Mouse (Mus musculus): ENCODE results near the gene Eprs.

The Eprs gene

GRCm38 (mm10) chr1:185358211-185358610 is 4.6 kb upstream of the Eprs start:
- in situ Hi-C loops (cut with MboI, MseI) = no loop called here

- in situ Hi-C loops (cut with MboI, MseI) = no loop called here
These were observed 810 bp downstream of the Eprs start for GRCm38 (mm10) chr1:185363526-185364182.

- in situ Hi-C loops (cut with MboI, MseI) = no loop called here
These were observed 1.3 kb downstream of the Eprs start for GRCm38 (mm10) chr1:185364183-185364540.

- in situ Hi-C loops (cut with MboI, MseI) = loop anchor here (5.0 kb wide), 1 partner anchor 35 kb away; the partner anchor contains the start of gene Bpnt1
These were observed 4.5 kb downstream of the Eprs start for GRCm38 (mm10) chr1:185367383-185367782.

GRCm38 (mm10) chr1:185369979-185370378 is 7.1 kb downstream of the Eprs start:
- in situ Hi-C loops (cut with MboI, MseI) = loop anchor here (5.0 to 10.0 kb wide), 2 partner anchors 38 to 1945 kb away; partner anchors contain the start of gene Bpnt1

- in situ Hi-C loops (cut with MboI, MseI) = loop anchor here (5.0 to 10.0 kb wide), 2 partner anchors 41 to 1938 kb away; no protein-coding TSS in a partner anchor
These were observed 13.5 kb downstream of the Eprs start for GRCm38 (mm10) chr1:185376390-185376789.

GRCm38 (mm10) chr1:185377429-185377828 is 14.6 kb downstream of the Eprs start:
- in situ Hi-C loops (cut with MboI, MseI) = loop anchor here (5.0 to 10.0 kb wide), 2 partner anchors 40 to 1937 kb away; no protein-coding TSS in a partner anchor

- in situ Hi-C loops (cut with MboI, MseI) = no loop called here
These were observed 38.8 kb downstream of the Eprs start for GRCm38 (mm10) chr1:185401615-185402014.

- in situ Hi-C loops (cut with MboI, MseI) = no loop called here
These were observed 41.2 kb downstream of the Eprs start for GRCm38 (mm10) chr1:185404021-185404420.

GRCm38 (mm10) chr1:185405921-185406320 is 43.1 kb downstream of the Eprs start:
- in situ Hi-C loops (cut with MboI, MseI) = no loop called here

- in situ Hi-C loops (cut with MboI, MseI) = no loop called here
These were observed 47.0 kb downstream of the Eprs start for GRCm38 (mm10) chr1:185409831-185410230.

- in situ Hi-C loops (cut with MboI, MseI) = loop anchor here (5.0 kb wide), 1 partner anchor 41 kb away; no protein-coding TSS in a partner anchor
These were observed 55.2 kb downstream of the Eprs start for GRCm38 (mm10) chr1:185418011-185418410.

- in situ Hi-C loops (cut with MboI, MseI) = loop anchor here (5.0 kb wide), 1 partner anchor 43 kb away; no protein-coding TSS in a partner anchor
These were observed 57.0 kb downstream of the Eprs start for GRCm38 (mm10) chr1:185419805-185420204.

GRCm38 (mm10) chr1:185420776-185421175 is 57.9 kb downstream of the Eprs start:
- in situ Hi-C loops (cut with MboI, MseI) = no loop called here

GRCm38 (mm10) chr1:185426583-185426982 is 63.7 kb downstream of the Eprs start:
- in situ Hi-C loops (cut with MboI, MseI) = no loop called here

- in situ Hi-C loops (cut with MboI, MseI) = no loop called here
These were observed 67.6 kb downstream of the Eprs start for GRCm38 (mm10) chr1:185430488-185430887.

- in situ Hi-C loops (cut with MboI, MseI) = no loop called here
These were observed 68.6 kb downstream of the Eprs start for GRCm38 (mm10) chr1:185431245-185431997.

GRCm38 (mm10) chr1:185431998-185432317 is 69.1 kb downstream of the Eprs start:
- in situ Hi-C loops (cut with MboI, MseI) = no loop called here

GRCm38 (mm10) chr1:185433112-185433511 is 70.3 kb downstream of the Eprs start:
- in situ Hi-C loops (cut with MboI, MseI) = no loop called here

- in situ Hi-C loops (cut with MboI, MseI) = no loop called here
These were observed 76.2 kb downstream of the Eprs start for GRCm38 (mm10) chr1:185438841-185439580.

- in situ Hi-C loops (cut with MboI, MseI) = no loop called here
These were observed 79.0 kb downstream of the Eprs start for GRCm38 (mm10) chr1:185441703-185442472.
